Mouse (Mus musculus) layer of hippocampus, postnatal 14 days (tissue): ENCODE data around the gene Rbck1. TPM values are rescaled to one million over a fixed set of nuclear protein-coding genes. Genes with fewer than 3 reads are reported as not detected.

Experiments used
- DNase-seq, 2 experiments: peaks; one replicate each; pipeline ENCODE4 v3.0.0; 2021 to 2022; ENCODE audit warnings: low spot score in 2 of 2, mixed read lengths in 1 of 2
- total RNA-seq, 2 experiments: library from RNA; stranded (reverse); gene quantifications; 2 replicates each; pipeline ENCODE4 v1.2.3; 2021

Gene Rbck1
- total RNA-seq, 2 experiments from 2014 or later, result 92.5 to 104 TPM

DNA sequence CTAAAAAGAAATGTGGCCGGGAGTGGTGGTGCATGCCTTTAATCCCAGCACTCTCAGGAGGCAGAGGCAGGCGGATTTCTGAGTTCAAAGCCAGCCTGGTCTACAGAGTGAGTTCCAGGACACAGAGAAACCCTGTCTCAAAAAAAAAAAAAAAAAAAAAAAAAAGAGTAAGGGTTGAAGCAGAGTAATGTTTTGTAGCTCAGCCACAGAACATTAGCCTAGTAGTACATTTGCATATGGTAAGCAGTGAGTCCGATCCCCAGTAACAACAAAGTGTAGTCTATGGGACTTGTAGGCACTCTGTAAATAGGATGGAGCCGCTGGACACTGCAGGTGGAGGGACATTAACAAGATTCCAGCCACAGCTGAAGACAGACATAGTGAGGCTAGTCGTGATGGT lies 12.5 kb upstream of the Rbck1 start:
- DNase-seq, result no peak

DNA sequence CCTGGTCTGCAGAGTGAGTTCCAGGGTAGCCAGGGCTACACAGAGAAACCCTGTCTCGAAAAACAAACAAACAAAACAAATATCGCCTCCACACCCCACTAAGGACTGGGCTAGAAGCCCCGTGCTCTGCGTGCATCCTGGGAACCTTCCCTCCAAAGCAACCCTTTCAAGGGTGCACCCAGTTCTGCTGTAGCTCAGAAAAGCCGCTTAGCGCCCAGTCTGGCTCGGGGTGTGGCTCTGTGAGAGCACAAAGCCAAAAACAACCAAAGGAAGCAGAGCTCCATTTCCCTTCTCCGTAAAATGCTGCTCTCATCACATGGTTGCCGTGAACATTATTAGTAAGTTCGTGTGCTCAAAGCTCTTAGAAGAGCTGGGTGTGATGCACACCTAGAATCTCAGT lies 11.9 kb upstream of the Rbck1 start:
- no peak for DNase-seq

DNA sequence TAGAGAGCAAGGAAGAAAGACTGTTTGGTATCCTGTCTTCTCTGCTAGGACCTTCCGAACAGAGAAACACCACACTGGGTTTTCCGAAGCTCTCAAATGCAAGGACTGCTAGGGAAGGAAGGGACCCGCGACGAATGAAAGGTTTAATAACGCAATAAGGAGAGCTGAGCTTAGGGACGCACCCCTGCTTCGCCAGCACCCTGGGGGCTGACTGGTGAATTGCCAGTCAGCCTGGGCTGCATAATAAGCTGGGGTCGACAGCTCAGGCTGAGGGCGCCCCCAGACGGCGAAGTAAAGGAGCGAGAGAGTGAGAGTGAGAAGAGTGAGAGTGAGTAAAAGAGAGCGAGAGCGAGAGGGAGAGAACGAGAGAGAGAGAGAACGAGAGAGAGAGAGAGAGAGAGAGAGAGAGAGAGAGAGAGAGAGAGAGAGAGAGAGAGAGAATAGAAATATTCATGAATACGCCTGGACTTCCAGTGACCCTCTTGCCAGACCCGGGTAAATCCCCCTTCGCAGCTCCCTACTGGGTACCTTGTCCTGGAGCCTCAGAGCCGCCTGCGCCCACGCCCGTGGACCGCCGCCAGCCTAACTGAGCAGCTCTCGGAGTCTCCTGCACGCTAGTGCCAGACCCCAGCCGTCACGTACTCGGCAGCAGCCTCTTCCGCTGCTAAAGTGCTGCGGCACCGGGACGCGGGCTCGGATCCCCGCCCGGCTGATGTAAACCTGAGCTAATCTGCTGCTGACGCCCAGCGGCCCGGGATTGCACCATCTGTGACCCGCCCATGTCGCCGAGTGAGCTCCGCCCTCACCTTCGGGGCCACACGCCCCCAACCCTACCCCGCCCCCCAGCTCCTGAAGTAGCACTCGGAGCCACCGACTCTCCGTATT lies 11.1 kb upstream of the Rbck1 start, which contains the start of gene Trib3:
TSS of gene Trib3 (minus strand) at position 704 of the 885 bp plus-strand sequence.
- peak; percentile 65 to 75 for DNase-seq

DNA sequence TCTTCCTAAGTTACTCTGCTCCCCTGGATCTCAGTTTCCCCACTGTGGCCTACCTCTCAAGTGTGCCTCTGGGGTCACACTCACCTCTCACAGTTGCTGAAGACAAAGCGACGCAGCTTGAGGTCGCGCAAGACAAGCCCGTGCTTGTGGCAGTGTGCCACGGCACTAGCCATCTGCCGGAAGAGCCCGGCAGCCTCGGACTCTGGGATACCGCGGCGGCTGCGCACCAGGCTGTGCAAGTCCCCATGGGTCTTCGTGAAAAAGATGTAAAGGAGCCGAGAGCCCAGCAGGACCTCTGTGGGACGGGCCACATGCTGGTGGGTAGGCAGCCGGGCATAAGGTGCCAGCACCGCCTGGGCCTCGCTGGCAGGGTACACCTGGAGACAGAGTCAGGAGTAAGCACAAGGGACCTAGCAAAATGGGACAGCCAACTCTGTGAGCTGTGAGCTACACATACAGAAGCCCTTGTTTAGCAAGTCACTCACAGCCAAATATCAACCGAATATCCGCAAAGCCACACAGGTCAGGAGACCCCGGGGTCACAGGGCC lies 7.3 kb upstream of the Rbck1 start:
- no peak for DNase-seq

DNA sequence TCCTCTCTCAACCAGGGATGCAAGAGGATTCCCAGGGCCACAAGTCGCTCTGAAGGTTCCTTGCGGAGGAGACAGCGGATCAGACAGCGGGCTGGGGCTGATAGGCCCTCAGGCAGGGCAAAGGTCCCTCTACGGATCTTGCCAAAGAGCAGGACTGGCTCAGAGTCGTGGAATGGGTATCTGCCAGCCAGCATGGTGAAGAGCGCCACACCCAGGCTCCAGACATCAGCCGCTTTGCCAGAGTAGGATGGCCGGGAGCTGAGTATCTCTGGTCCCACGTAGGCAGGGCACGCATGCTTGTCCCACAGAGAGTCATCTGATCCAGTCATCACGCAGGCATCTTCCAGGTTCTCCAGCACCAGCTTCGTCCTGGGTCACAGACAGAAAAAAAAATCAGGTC lies 5.9 kb upstream of the Rbck1 start:
- no peak for DNase-seq

DNA sequence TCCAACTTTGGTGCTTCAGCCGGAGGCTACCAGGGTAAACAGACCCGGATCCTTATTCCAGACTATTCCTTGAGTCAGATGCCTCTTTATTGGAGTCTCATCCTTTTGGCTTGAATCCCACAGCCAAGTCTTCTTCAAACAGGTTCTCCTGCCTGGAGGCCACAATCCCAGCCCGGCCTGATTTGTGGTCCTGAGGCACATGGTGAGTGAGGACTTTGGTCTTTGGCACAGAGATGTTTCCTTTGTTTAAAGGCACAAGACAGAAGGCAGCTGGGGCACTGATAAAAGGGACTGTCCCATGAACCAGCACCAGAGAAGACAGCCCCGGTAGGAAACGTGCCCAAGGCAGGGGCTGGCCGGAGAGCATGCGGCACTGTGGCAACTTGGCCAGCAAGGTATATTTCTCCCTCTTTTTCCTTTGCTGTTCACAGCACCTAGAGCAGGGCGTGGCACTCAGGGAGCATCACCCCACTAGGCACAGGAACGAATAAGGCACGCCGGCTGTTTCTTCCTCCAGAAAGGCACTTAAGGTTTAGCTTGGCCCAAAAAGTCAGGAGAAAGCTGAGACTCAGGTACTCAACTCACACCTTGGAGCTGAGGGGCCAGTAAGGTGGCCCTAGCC lies 5.2 kb upstream of the Rbck1 start:
- no peak for DNase-seq

DNA sequence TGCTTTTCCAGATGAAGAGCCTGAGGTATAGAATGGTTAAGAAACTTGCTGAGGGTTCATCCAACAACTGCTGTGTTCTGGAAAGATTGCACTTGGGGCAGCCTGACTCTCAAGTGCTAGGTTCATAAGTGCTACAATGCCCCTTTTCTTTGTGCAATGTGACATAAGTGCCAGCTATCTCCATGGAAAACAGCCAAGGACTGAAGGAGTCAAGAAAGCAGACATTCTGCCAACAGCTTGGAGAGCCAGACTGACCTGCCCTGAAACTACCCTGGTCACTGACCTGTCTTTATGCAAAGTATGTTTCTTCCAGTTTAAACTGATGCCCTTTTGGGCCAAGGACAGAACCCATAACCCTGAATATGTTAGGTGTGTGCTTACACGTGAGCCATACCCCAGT lies 4.4 kb upstream of the Rbck1 start:
- no peak for DNase-seq

DNA sequence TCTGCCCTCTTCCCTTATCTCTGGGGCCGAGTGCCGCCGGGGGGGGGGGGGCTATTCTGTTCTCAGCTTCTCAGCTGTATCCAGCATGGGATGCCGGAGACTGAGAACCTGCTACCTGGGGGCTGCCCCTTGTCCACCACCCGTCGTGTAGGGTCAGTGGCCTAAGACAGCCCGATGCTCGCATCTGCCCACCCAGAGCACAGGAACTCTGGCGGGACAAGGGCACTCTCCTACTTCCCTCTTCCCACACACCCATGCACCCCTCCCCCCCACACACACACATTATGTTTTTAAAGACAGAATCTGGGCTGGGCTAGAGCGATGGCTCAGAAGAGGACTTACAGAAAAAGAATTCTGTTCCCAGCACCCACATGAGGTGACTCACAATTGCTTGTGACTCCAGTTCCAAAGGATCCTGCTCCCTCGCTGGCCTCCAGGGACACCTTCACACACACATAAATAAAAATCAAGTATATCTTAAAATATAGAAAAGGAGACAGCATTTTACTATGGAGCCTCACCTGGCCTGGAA lies 2.9 kb upstream of the Rbck1 start:
- no peak for DNase-seq

DNA sequence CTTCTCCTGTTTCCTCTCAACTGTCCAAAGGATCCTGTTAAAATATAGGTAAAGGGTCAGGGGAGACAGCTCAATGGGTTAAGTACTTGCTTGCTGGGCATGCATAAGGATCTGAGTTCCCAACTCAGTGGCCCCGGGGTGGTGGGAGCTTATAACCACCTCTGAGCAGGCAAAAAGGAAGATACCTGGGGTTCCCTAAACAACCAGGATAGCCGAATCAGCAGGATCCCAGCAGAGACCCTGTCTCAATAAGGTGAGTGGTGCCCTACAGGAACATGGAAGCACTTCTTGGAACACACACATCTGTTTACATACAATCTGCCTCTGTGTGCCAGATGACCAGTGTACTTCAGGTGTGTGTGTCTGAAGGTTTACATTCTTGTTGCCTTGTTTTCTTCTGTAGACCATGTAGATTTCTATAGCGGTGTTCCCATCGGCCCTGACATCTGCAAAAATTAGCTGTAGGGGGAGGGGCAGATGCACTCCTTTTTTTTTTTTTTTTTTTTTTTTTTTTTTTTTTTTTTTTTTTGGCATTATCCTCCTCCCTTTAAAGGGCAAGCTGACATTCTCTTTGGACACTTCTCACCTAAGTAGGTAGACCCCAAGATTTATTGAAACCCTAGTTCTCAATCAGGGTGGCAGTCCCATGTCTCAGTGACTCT lies 1.0 kb upstream of the Rbck1 start:
- no peak for DNase-seq

DNA sequence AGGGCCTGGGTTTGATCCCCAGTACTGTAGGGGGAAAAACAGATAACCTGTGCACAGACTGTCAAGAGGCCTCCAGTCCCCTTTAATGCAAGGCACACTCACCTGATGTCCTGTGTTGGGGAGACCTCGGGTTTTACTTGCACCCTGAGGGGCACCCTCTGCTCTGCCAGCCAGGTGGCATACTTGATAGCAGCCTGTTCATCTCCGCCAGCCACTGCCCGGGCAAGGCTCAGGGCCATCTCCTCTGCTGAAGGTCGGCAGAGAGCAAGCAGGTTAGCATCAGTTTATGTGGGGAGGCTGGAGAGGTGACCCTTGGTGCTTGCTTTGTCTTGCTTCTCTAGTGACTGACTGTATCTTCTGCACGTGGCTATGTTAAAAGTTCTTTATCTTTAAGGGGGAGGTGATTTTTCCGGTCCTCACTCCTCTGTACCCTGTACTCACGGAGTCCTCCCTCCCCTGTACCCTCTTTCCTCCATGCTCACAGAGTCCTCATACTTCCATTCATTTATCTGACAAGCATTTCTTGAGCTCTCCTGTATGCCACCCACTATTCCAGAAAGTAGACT lies 1.5 kb downstream of the Rbck1 start:
- no peak for DNase-seq

DNA sequence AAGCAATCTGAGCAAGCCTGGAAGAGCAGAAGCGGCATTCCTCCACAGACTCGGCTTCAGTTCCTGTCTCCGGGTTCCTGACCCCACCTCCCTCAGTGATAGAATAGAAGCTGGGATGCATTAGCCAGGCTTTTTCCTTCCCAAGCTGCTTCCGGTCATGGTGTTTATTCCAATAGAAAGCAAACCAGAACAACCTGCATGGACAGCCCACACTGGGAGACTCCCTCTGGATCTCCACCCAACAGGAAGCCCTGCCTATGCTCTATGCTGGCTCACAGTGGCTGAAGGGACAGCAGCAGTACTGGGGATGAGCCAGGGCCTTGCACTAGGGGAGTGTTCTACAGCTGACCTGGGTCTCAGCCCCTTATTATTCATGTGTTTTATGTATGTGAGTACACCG lies 4.5 kb downstream of the Rbck1 start:
- no peak for DNase-seq

DNA sequence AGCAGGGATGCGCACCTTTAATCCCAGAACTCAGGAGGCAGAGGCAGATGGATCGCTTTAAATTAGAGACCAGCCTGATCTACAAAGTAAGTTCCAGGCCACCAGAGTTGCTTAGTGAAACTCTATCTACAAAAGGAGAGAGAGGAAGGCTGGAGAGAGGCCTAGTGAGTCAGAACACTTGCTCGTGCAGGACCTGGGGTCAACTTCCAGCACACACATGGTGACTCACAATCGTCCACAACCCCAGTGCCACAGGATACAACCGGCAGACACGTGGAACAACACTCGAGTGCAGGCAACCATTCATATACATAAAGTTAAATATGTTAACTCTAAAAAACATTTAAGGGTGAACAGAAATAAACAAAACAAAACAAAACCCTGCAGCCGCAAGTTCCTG lies 5.8 kb downstream of the Rbck1 start:
- no peak for DNase-seq

DNA sequence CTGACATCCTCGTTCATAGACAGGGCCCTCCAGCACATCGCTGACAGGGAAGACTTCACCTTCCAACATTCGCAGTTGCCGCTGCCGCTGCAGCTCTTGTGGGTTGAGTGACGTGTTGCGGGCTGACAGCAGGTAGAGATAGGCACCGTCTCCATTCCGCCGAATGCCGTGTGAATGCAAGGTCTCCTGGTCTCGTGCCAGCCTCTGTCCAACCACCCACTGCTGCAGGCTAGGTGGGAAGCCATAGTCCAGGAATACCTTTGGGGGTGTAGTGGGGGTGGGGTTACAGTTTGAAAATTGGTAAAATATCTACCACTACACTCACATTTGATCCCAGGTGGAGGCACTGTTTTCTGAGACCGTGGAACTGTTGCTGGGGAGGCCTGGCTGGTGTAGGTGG lies 6.3 kb downstream of the Rbck1 start:
- no peak for DNase-seq

DNA sequence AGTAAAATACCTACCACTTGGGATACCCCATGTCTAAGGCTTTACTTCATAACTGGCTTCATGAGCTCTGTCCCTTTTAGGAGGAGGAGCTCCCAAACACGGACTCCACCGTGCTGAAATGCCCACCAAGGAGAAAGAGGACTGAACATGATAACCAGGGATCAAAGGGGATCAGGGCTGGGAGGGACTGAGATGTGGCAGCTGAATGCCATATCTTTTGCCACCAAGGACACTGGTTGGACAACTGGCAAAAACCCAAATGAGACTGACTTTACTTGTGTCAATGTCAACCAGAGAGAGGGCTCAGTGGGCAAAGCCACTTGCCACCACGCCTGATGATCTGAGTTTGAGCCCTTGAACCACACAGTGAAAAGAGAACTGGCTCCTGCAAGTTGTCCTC lies 7.6 kb downstream of the Rbck1 start:
- DNase-seq, result no peak

DNA sequence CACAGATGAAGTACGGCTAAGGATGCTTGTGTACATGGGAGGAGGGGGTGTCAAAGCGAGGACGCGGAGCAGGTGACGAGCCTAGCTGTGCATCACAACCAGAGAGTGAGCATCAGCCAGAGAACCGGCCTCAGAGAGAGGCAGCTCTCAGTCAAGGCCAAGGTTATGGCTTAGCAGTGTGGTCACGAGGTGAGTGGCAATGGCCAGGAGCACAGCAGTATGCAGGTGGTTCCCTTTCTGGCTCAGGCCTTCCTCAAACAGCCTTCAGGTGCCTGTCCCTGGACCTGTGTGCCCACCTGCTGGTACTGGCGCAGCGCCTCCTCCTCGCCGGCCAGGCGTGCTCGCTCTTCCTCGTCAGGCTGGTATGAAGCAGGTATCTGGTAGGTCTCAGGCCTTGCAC lies 8.5 kb downstream of the Rbck1 start:
- no peak for DNase-seq

DNA sequence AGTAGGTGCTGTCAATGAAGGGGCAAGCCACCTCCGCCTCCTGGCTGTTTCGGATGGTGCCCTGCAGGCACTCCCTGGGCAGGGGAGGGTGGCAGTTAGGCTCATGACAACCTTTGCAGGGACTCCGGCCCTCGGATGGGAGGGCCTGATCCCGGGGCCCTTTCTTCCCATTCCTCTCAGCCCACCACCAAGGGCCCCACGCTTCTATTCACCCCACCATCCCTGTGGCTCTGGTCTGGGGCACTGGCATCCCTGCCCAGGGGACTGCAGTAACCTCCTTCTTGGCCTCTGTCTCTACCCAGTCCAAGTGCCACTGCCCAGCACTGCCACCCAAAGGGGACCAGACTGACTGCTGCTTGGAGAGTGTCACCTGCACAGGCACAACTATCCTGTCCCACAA lies 10.3 kb downstream of the Rbck1 start:
- no peak for DNase-seq

DNA sequence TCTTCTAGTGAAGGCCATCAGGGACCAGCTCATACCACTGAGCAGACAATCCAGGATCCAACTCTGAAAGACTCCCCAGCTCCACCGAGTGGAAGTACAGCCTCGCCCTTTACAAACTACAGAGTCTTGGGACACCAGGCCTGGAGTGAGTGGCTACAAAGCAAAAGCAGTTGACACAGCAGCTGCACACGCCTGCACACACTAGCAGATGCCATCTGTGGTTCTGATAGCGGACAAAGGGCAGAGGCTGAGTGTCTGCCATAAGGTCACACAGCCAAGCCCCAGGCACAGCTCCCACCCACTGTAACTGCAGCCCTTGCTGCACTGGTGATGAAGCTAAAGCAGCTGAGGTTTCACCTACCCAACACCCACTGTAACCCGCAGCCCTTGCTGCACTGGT lies 10.9 kb downstream of the Rbck1 start:
- DNase-seq, result no peak

DNA sequence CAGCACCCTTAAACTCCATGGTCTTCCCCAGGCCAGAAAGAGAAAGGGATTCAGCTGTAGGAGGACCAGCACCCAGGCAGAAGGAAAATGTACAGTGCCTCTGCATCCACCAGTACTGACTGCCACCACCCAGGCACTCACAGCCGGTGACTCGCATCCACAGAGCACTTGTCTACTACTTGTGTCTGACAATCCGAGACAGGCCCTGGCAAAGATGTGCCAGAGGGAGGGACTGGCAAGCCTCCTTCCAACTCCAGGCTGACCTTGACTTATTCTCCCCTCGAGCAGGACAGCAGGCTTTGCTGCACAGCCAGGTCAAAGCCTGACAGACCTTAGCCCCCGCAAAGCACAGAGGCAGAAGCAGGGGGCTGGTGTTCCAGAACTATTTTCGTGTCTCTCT lies 15.4 kb downstream of the Rbck1 start:
- no peak for DNase-seq

DNA sequence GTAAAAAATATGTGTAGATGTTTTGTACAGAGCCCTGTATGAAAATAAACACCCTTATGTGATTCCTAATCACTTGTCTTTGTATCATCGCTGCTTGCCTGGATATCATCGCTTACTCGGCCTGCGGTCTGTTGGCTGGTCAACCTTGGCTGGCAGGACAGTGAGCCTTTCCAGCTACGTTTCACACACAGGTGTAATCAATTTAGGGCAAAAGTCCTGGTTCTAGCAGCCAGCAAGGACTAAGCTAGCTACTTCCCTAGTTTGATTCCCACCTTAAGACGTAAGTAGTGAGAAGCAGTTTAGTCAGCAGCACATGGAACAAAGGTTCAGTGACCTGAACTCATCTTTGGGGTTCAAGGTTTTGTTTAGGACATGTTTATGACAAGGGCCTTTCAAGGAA lies 18.5 kb downstream of the Rbck1 start:
- no peak for DNase-seq

DNA sequence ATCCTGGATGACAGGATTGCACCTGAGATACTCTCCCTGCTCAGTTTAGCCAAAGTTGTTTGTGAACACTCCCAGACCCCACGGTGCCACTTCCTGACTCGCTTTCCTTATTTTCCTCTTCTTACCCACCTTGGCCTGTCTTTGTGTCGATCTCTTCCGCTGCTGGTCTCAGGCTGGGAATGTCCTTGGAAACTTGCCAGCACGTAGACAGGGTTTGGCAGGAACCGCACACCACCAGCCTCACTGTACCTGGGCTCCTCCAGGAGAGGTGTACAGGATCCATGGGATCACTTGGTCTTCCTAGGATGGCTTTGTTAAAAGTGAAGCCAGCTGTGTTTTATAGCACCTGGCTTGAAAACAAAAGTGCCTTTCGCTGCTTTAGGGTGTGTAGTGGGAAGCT lies 19.5 kb downstream of the Rbck1 start:
- DNase-seq, result no peak

DNA sequence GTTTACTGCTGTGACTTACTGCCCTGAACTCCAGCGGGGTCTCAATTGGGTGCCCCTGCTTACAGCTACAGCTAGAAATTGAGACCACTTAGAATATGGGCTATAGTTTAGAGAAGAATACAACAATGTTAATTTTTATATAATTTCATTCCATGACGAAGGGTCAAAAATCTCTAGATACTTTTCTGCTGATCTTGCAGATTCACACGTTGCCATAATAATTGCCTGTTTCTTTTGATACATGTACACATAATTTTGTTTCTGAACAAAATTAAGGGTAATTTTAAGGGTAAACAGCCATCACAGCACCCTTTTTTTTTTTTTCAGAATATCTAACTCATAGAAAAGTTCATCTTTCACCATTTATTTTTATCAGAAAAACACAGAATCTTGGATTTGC lies 25.3 kb downstream of the Rbck1 start:
- no peak for DNase-seq
